Mouse (Mus musculus): ENCODE data around the gene BC052040.

DNA sequence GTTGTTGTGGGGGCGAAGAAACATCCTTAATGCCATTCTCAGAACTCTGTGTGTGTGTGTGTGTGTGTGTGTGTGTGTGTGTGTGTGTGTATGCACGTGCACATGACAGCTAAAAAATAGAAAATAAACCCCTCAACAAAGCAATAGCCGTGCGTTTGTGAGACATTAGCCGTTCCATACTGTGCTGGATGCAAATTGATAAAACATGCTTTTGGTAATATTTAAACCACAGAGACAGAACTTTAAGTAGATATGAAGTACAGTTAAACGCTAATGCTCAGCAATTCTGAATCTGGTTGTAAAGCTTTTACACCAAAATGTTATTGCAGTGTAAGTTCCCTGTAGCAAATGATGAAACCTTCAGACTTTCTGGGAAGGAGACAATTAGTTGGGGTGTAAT lies 22.6 kb downstream of the BC052040 start:
- no peak for TF ChIP-seq HCFC1 (IDR thresholded peaks at IDR 0.05; ENCODE audit: borderline replicate concordance, insufficient read depth, low read length)
- TF ChIP-seq ZC3H11A (IDR thresholded peaks at IDR 0.05; ENCODE audit: borderline replicate concordance, low read depth, low read length): no peak
- TF ChIP-seq CHD2 (IDR thresholded peaks at IDR 0.05; ENCODE audit: low read depth, low read length): no peak
